Mouse (Mus musculus) brain, adult 10 weeks (tissue): ENCODE measurements around the gene Olfr746. TPM values are rescaled to one million over a fixed set of nuclear protein-coding genes. Genes with fewer than 3 reads are reported as not detected.

Source experiments
- polyA plus RNA-seq: library from polyadenylated mRNA; stranded (reverse); fragments of 350-450 nt; fragmentation: Illumina TruSeq; extraction: RNeasy Lipid Tissue Mini Kit (QIAGEN cat#74804); gene quantifications from one replicate; pipeline ENCODE4 v1.2.3, GENCODE M21; 2015; ENCODE audit warnings: low read depth, low replicate concordance

The Olfr746 gene
- polyA plus RNA-seq: not detected

DNA sequence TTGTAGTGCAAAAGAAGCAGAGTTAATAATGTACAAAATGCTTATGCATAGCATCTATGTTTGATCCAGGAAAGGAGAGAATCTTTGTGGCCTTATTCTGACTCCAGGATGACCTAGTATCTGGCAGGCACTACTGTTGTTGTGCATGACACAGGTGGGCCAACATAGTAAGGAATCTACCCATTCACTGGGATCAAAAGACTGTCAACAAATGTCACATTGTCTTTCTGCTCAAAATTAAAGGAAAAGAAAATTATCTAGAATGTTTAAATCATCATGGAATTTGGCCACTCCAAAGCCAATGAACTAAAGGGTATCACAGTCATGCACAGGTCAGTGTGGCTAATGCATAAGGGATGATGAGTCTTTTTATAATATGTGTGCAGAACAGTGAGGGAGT, at the start of gene Olfr746:
Olfr746 (plus strand) TSS at position 301 of the 400 bp plus-strand sequence.

DNA sequence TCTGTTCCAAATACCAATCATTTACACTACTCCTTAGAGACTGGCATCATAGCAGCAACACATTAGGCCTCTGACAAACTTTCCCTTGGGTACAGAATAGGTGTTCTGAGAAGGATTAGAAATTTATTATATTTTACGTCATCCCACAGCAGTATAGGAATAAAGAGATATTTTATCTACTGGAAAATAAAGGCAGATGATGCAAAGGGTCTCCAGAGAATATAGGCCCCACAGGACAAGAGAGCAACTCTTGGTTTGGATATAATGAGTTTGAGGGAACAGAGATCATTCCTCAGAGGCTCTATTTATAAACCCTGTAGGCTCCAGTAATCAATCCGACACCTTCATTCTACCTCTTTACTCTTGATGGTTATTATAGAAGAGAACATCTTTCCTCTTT, 32.3 kb upstream of the Olfr746 start, which contains the start of gene Olfr744:
Olfr744 (plus strand) TSS at position 301 of the 400 bp plus-strand sequence.

DNA sequence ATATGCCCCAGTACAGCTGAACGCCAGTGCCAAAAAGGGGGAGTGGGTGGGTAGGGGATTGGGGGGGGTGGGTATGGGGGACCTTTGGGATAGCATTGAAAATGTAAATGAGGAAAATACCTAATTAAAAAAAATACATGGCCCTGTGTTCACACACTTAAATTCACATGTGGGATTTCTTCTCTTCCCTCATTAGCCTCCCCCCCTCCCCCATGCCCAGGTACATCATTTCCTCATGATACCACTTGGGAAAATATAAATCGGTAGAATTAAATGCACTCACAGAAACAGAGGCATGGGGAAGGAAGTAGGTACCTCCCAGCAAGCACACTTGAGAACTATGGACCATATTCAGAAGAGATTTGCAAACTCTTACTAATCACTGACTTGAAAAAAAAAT, 7.8 kb upstream of the Olfr746 start, which contains the start of gene Olfr745:
Olfr745 (plus strand) TSS at position 301 of the 400 bp plus-strand sequence.

DNA sequence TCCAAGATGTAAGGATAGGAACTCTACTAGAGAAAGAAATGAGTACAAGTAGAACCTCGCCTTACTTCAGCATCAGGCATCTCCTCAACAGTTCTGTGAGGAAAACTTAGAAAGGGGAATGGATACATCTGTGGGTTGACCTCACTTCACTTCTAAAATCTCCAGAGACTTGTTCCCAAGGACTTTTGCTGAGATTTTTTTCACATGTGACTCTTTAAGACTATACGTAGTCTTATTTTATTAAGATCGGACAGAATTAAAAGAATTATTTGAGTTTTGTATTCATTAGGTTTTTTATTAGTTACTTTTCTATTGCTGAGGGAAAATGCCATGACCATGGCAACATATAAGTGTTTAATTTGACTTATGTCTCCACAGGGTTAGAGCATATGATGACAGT, 46.2 kb downstream of the Olfr746 start, which contains the start of gene Olfr747:
Olfr747 (minus strand) TSS at position 101 of the 400 bp plus-strand sequence.

Other genes starting within 250 kb of the Olfr746 start
- gene Olfr738, start 239.5 kb upstream of the Olfr746 start, polyA plus RNA-seq: not detected
- gene Olfr739, start 228.5 kb upstream of the Olfr746 start, polyA plus RNA-seq: not detected
- not detected for gene Olfr740, start 201.5 kb upstream of the Olfr746 start, polyA plus RNA-seq
- gene Olfr741, start 174.3 kb upstream of the Olfr746 start, polyA plus RNA-seq: not detected
- not detected for gene Olfr742, start 143.5 kb upstream of the Olfr746 start, polyA plus RNA-seq
- not detected for gene Olfr743, start 125.2 kb upstream of the Olfr746 start, polyA plus RNA-seq
- gene Olfr744, start 32.2 kb upstream of the Olfr746 start, polyA plus RNA-seq: not detected
- not detected for gene Olfr745, start 7.7 kb upstream of the Olfr746 start, polyA plus RNA-seq
- gene Olfr747, start 46.1 kb downstream of the Olfr746 start, polyA plus RNA-seq: not detected
- gene Olfr748, start 60.3 kb downstream of the Olfr746 start, polyA plus RNA-seq: not detected
- gene Olfr749, start 98.0 kb downstream of the Olfr746 start, polyA plus RNA-seq: not detected
- 57.8 TPM for gene Ttc5, start 138.4 kb downstream of the Olfr746 start, polyA plus RNA-seq
- not detected for gene Ccnb1ip1, start 160.6 kb downstream of the Olfr746 start, polyA plus RNA-seq
- gene Parp2, start 160.8 kb downstream of the Olfr746 start, polyA plus RNA-seq: 26.5 TPM
- gene Tep1, start 223.5 kb downstream of the Olfr746 start, polyA plus RNA-seq: 7.2 TPM